Mouse (Mus musculus): ENCODE results near the gene Gcdh.

DNA sequence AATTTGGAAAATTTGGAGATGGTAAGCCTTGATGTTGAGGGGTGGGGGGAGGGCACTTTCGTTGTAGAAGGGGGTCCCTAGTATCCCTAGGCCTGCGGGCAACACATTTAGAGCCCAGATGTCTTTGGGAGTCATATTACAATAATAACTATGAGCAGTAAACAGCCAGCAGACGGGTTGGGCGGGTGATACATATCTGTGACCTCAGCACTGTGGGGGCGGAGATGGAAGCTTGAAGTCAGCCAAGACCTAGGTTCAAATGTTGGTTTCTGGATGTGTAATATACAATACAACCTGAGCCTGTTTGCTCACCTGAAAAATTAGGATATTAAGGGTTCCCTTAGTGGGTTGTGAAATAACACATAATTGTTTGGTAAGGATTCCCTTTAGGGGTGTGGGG lies 16.2 kb upstream of the Gcdh start:
- no peak for TF ChIP-seq CTCF (IDR thresholded peaks at IDR 0.05; ENCODE audit: insufficient read depth, low read length)
- TF ChIP-seq POLR2A (IDR thresholded peaks at IDR 0.05; ENCODE audit: borderline replicate concordance, extremely low read depth, low read depth, low read length) = no peak
